Mouse (Mus musculus) testis, adult 2 months (tissue): ENCODE results near the gene Nlrp10.

Source experiments
- CTCF ChIP-seq: fragments of 200-500 bp; IDR thresholded peaks from 2 replicates; pipeline ENCODE4 v1.5.1; 2012; ENCODE audit warnings: low read depth, mild to moderate bottlenecking, inconsistent platforms, low read length, moderate library complexity; ENCODE audit not compliant: control insufficient read depth, insufficient read depth, insufficient replicate concordance
- POLR2A ChIP-seq: fragments of 200-500 bp; IDR thresholded peaks from 2 replicates; pipeline ENCODE4 v1.6.1; 2012; ENCODE audit warnings: low read depth, mild to moderate bottlenecking, inconsistent platforms, low read length, moderate library complexity; ENCODE audit not compliant: control insufficient read depth

GRCm38 (mm10) chr7:108968201-108968600 lies 38.2 kb upstream of the Nlrp10 start:
- TF ChIP-seq CTCF (no peak), POLR2A (no peak)
